Mouse (Mus musculus): ENCODE data around the gene Zfp970.
"Not testable (repeated sequence)": the region's sequence is repeated elsewhere in the genome, so short reads cannot be mapped to it uniquely, and the experiment has no call there.

DNA sequence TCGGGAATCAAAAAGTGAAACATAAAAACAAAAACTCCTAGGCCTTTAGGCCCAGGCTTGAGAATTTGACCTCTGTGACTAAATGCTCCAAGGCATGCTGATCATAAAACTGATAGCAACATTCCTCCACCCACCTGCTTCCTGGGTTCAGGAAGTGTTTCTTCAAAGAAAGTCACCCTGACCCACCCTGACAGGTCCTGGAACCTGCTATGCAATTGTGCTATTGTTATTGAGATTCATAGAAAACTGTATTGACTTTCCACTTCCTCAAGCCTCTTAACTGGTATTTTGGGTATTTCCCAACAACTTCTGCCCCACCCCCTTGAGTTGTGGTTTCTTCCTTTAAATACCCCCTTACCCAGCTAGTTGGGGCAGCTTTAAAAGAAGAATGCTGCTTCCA is 54.4 kb downstream of the Zfp970 start:
- TF ChIP-seq CTCF (conservative IDR thresholded peaks at IDR 0.05; ENCODE audit: low read length); NANOG (IDR thresholded peaks at IDR 0.05; ENCODE audit: borderline replicate concordance, low read length): not testable (repeated sequence)

Data from E14TG2a.4 (cell line).